Mouse (Mus musculus) activated CD4-positive, CD25-positive, alpha-beta regulatory T cell, adult 4 months (primary cell): Measurements from ENCODE around the gene Clec4a4. TPM values are rescaled to one million over a fixed set of nuclear protein-coding genes. Genes with fewer than 3 reads are reported as not detected.
"Not testable (repeated sequence)": the region's sequence is repeated elsewhere in the genome, so short reads cannot be mapped to it uniquely, and the experiment has no call there.

Source experiments
- ATAC-seq: one replicate; pipeline ENCODE4 v1.8.0; 2017
- polyA plus RNA-seq, 2 experiments: library from polyadenylated mRNA; unstranded; fragments of 100-300 nt; shearing (Covaris generic); gene quantifications; one replicate each; pipeline ENCODE4 v1.2.1; 2017

The Clec4a4 gene
- not detected for polyA plus RNA-seq

GRCm38 (mm10) chr6:122989876-122990437 is at the start of gene Clec4a4:
Gene Clec4a4, plus strand, starts transcription at chr6:122990367.
- no peak for ATAC-seq

- no peak for ATAC-seq
Observed at GRCm38 (mm10) chr6:122946760-122947159, 43.4 kb upstream of the Clec4a4 start.

DNA sequence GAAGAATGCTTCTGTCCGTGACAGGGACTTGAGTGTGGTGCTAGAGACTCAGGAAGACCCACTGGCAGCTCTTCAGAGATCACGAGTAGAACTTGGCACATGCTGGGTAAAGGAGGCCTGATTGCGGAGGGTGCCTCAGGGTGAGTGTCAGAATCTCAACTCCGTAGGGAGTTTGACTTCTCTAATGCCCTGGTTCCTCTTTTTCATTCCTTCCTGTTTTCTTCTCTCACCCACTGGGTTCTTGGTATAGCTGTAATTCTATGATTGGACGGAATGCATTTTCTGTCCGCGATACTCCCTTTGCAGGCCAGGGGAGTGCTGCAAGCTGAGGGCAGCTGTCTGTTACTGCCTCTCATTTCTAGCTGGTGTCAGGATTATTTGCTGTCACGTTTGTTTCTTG is 37.8 kb upstream of the Clec4a4 start, which contains the start of gene Clec4a3:
Clec4a3 (plus strand) TSS at position 115 of the 400 bp plus-strand sequence.
- no peak for ATAC-seq

- no peak for ATAC-seq
Observed at GRCm38 (mm10) chr6:122964562-122964961, 25.6 kb upstream of the Clec4a4 start.

DNA sequence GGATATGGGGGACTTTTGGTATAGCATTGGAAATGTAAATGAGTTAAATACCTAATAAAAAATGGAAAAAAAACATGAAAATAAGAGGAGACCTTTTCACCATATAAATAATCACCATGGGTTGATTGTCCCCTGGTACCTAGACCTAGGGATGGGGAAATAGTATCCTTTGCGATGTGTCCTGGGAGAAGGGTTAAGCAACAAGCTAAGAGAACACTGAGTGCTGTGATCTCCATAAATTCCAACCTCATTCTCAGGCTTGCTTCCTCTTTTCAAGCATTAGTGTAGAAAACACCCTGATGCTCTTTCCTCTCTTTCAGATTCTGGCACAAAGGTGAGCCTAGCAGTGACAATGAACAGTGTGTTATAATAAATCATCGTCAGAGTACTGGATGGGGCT is 21.1 kb upstream of the Clec4a4 start:
- no peak for ATAC-seq

GRCm38 (mm10) chr6:123004696-123005095 is 14.5 kb downstream of the Clec4a4 start:
- not testable (repeated sequence) for ATAC-seq

- ATAC-seq: no peak
Observed at GRCm38 (mm10) chr6:123005591-123005990, 15.4 kb downstream of the Clec4a4 start.

- no peak for ATAC-seq
Observed at GRCm38 (mm10) chr6:123049742-123050372, 59.7 kb downstream of the Clec4a4 start, which contains the start of gene Clec4b1. Gene Clec4b1, plus strand, starts transcription at chr6:123049962.

Other genes with a start within 250 kb of the Clec4a4 start
- gene Slc2a3, start 188.7 kb upstream of the Clec4a4 start, polyA plus RNA-seq: 10 to 100 TPM; 64.2 to 69.4 TPM
- 1 to 10 TPM; 6.6 to 8.7 TPM for gene Foxj2, start 170.5 kb upstream of the Clec4a4 start, polyA plus RNA-seq
- gene C3ar1, start 134.2 kb upstream of the Clec4a4 start, polyA plus RNA-seq: under 1 TPM in 1 of 2 experiments, not detected in 1; 0.60 TPM
- 10 to 100 TPM; 32.2 to 44.6 TPM for gene Necap1, start 115.9 kb upstream of the Clec4a4 start, polyA plus RNA-seq
- gene Clec4a1, start 68.5 kb upstream of the Clec4a4 start, polyA plus RNA-seq: under 1 TPM in 1 of 2 experiments, not detected in 1; 0.51 TPM
- under 1 TPM in 1 of 2 experiments, not detected in 1; 0.73 TPM for gene Clec4a3, start 37.9 kb upstream of the Clec4a4 start, polyA plus RNA-seq
- gene Clec4b1, start 59.6 kb downstream of the Clec4a4 start, polyA plus RNA-seq: not detected
- not detected for gene Clec4a2, start 116.1 kb downstream of the Clec4a4 start, polyA plus RNA-seq
- not detected for gene Clec4b2, start 182.5 kb downstream of the Clec4a4 start, polyA plus RNA-seq
- gene Clec4n, start 239.5 kb downstream of the Clec4a4 start, polyA plus RNA-seq: 1 to 10 TPM in 1 of 2 experiments, under 1 TPM in 1; 0.45 to 1.2 TPM